Mouse (Mus musculus) cerebral cortex, adult 2 months (tissue): Measurements from ENCODE around the gene Zfp362.

Source experiments
- WGBS: fragments of 180-500 bp; shearing (Covaris S2); methylation state at CpG from one replicate; pipeline ENCODE4 v1.1.7; 2018; 5-methylcytosine and 5-hydroxymethylcytosine counted together

The Zfp362 gene

DNA sequence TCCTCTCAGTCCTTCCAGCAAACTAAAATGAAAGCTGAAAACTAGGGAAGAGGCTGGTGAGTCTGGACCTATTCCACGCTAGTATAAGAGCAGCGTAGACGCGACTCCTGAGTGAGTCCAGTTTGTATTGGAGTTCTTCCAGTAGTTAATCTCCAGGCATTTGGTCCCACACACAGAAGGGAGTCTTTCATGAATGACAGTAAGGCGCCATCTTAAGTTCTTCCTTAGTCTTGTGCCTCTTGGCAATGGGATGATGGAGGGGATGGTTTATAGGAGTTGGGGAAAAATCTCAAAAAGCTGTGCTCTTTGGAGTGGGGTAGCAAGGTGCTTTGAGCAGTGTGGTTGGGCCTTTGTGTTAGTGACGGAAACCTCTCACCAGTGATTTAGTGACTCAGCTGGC is 75.6 kb downstream of the Zfp362 start:
- WGBS = 22% methylated on average over 6 of the region's 6 CpGs

DNA sequence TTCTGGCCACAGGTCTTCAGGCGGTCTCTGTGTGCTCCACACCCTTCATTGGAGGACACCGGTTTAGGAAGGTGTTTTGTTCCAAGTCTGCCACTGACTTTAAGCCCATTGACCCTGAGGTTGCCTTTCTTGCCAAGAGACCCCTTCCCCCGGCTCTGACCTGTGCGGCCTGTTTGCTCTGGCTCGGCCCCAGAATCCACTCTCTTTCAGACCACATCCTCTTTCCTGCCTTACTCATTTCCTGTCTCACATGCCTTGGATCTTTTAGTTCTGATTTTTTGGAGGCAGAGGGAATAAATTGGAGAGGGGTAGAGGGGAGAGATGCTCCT is 76.2 kb downstream of the Zfp362 start:
- WGBS = 11% methylated on average over 5 of the region's 5 CpGs

DNA sequence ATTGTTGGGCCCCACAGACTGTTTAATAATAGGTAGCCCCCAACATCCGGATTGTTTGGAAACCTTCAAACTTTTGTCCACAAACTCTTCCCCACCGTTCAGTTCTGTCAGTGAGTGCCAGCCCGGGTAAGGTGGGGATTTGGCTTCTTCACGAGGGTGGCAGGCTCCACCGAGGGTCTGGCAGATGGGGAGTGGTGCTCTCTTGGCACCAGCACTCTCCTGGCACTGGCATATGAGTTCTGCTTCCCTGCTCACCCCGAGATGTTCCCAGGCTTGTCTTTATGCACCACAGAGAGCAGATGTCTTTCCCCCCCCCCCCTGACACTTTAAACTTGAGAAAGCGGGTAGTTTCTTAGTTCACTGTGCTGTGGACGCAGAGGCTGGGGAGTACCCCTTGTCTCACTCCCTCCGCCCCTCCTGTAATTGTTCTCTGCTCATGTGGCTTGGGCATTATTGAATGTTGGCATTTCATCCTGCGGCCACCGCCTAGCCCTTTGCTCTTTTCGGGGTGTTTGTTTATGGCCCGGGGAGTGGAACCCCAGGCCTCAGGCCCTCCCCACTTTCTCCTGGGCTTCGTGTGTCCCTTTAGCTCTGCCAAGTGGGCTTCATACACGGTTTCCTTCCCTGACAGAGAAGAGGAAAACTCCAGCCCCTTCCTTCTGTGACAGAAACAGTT is 76.7 kb downstream of the Zfp362 start:
- WGBS = 4% methylated on average over 15 of the region's 15 CpGs

DNA sequence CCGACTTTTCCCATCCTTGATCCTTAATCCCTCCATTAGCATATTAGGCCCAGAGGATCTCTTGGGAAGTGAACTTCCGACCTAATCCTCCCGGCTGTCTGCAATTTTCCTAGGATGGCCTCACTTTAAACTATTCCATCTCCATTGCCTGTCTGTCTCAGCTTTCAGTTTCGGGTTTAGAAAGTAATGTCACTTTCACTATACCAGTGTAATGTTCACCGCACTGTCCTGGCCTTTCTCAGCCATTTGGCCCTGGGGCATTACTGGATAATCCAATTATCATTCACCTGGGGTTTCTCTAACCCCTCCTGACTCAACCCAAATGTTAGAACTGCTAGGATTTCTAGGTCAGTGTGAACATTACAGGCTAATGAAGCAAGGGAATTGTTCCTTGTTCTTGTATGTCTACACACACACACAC is 77.4 kb downstream of the Zfp362 start:
- under 1% methylated on average over 5 of the region's 5 CpGs for WGBS

DNA sequence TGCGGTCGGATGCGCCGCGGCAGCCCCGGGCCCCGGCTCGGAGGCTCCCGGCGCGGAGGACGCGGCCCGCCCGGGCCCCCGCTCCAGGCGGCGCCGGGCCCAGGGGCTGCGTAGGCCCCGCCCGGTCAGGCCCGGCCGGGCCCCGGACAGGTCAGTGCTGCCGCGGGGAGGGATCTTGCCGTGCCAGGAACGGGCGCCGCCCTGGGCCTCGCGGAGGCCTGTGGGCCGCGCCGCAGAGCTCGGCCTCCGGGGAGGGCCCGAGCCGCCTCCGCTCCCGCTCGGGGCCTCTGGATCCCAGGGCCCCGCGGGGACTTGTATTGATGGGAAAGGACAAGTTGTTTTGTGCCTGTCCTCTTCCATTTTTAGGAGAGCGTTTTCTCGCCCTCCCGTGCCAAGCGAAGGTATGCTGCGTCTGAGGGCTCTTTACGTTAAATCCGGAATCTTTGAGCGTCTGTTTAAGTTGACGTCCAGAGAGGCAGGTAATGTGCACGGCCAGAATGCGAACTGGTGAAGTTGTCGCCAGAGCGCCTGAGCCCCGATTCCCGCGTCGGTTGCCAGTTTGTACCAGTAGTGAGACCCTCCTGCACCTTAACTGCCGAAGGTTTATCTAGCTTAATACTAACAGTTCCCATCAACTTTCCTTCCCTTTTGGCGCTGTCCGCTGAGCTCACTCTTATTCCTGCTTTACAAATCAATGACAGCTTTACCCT is 78.0 kb downstream of the Zfp362 start:
- under 1% methylated on average over 64 of the region's 65 CpGs for WGBS

DNA sequence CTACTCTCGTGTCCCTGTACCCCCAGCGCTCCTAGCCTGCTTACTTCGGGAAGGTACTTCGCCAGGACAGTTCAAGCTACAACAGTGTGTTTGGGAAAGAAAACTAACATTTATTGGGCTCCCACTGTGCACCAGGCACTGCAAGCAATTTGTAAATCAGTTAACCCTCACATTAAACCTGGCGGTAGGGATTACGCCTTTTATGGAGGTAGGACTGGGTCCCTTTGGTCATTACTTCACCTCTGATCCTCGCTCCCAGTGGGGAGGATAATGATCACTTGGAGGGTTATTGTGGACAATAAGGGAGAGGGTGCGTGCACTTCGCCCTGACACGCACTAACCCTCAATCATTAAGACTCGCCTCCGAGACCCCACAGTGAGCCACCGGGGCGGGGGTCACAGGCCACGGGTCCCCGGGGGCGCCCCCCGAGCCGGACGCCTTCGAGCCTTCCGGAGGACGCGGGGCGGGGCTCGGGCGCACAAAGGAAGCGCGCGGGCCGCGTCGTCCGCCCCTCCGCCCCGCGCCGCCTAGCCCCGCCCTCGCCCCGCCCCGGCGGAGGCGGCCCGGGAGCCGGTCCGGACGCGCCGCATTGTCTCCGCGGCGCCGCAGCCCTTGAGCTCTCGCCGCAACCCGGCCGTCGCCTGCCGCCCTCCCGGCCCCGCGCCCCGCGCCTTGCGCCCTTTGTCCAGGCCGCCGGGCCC is 78.7 kb downstream of the Zfp362 start:
- WGBS = 3% methylated on average over 66 of the region's 68 CpGs

DNA sequence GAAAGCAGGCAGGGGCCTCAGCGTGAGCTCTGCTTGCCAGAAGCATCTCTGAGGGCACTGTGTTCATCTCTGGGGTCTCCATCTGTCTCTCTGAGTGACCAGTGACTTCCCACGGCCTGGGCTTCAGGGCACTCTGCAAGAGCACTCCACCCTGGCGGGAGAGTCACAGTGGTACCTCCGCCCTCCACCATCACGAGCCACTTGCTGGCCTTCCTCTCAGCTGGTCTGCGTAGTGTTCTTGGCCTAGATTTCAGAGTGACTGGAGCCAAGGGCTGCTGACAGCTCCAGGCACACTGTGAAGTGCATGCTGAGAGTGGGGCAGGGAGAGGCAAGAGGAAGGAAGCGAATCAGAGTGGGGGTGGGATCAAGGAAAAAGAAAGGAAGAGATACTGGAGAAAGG is 81.8 kb downstream of the Zfp362 start:
- 43% methylated on average over 7 of the region's 7 CpGs for WGBS

DNA sequence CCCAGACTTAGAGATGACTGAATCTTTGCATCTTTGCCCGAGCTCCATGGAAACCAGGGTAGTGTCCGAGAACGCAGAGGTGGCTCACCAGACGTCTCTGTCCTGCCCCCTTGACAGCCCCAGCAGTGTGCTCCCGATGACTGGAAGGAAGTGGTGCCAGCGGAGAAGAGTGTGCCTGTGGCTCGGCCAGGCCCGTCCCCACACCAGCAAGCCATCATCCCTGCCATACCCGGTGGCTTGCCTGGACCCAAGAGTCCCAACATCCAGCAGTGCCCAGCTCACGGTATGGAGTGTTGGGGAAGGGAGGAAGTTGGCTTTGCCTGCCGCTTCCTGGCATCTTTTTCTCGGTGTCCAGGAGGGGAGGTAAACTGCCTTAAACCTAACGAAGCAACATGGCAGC is 82.4 kb downstream of the Zfp362 start:
- 81% methylated on average over 13 of the region's 13 CpGs for WGBS
